9 mouse cellular contexts compared by ENCODE assay signal in genomic region chr2:129232484-129232883, GRCm38 (mm10). TPM values are rescaled to one million over a fixed set of nuclear protein-coding genes. Genes with fewer than 3 reads are reported as not detected.
DNase-seq lines count a peak whose midpoint lies in the region; ATAC-seq and TF ChIP-seq lines count a peak whose summit lies in the region.
"Had no signal": no experiment of that assay in that cellular context is flagged by ENCODE, and none has a peak within 500 bp of the region (broad histone marks: within the 10 kb centered on the region; RNA-seq: fewer than 3 reads in every experiment).

No protein-coding gene starts in this region.

- no peaks in the 10 kb centered on the region for H3K4me1 ChIP-seq in forebrain, embryonic 10.5 days
- H3K4me1 ChIP-seq in forebrain, embryonic 11.5 days (replicated peaks; ENCODE audit: control insufficient read depth, insufficient read depth, low read length) = no peaks in the 10 kb centered on the region
- H3K4me1 ChIP-seq in intestine, embryonic 15.5 days (replicated peaks) = 0 out of 2 replicates have a peak, but pooled peaks cover 3% of the 10 kb centered on the region
- H3K4me1 ChIP-seq in liver, adult 2 months (ENCODE audit: control insufficient read depth, insufficient read depth, low read length) = peaks cover 14% of the 10 kb centered on the region

- TF ChIP-seq CTCF in liver, adult 2 months (IDR thresholded peaks at IDR 0.05; ENCODE audit: low read depth, low read length) = no peak

- no peak overlapping the region for H3K4me2 ChIP-seq in forebrain, embryonic 11.5 days (ENCODE audit: low read depth, low read length, severe bottlenecking)
- no peak overlapping the region for H3K4me2 ChIP-seq in intestine, embryonic 15.5 days (replicated peaks)

- H3K27me3 ChIP-seq in forebrain, embryonic 10.5 days (ENCODE audit: poor library complexity, severe bottlenecking) = no peaks in the 10 kb centered on the region
- H3K27me3 ChIP-seq in forebrain, embryonic 11.5 days (ENCODE audit: control insufficient read depth, insufficient read depth, low read length) = no peaks in the 10 kb centered on the region
- H3K27me3 ChIP-seq in intestine, embryonic 15.5 days (replicated peaks) = no peaks in the 10 kb centered on the region
- no peaks in the 10 kb centered on the region for H3K27me3 ChIP-seq in liver, adult 2 months (ENCODE audit: control insufficient read depth, insufficient read depth, low read length)

- H3K4me3 ChIP-seq in forebrain, embryonic 10.5 days = no peak overlapping the region
- no peak overlapping the region for H3K4me3 ChIP-seq in forebrain, embryonic 11.5 days (ENCODE audit: low read depth, low read length)
- no peak overlapping the region for H3K4me3 ChIP-seq in intestine, embryonic 15.5 days (replicated peaks)
- peak overlapping the region; percentile 38 for H3K4me3 ChIP-seq in liver, adult 2 months (ENCODE audit: insufficient read depth, low read depth, low read length)

- H3K9me3 ChIP-seq in forebrain, embryonic 10.5 days = no peaks in the 10 kb centered on the region
- H3K9me3 ChIP-seq in forebrain, embryonic 11.5 days (ENCODE audit: control insufficient read depth, low read length) = no peaks in the 10 kb centered on the region; the same call in 1 of the 2 replicates
- H3K9me3 ChIP-seq in intestine, embryonic 15.5 days = no peaks in the 10 kb centered on the region

- peak overlapping the region; percentile 63 for H3K27ac ChIP-seq in forebrain, embryonic 10.5 days
- H3K27ac ChIP-seq in forebrain, embryonic 11.5 days (ENCODE audit: low read depth, low read length) = no peak overlapping the region
- no peak overlapping the region for H3K27ac ChIP-seq in intestine, embryonic 15.5 days
- peak overlapping the region; percentile 90 for H3K27ac ChIP-seq in liver, adult 2 months (replicated peaks; ENCODE audit: insufficient read depth, low read depth, low read length)

- no peak; the same call in 1 of the 2 replicates for TF ChIP-seq POLR2A in liver, adult 2 months (IDR thresholded peaks at IDR 0.05; ENCODE audit: extremely low read depth, insufficient read depth, low read length)

- H3K36me3 ChIP-seq in forebrain, embryonic 10.5 days (replicated peaks) = no peaks in the 10 kb centered on the region
- no peaks in the 10 kb centered on the region for H3K36me3 ChIP-seq in forebrain, embryonic 11.5 days (ENCODE audit: control insufficient read depth, insufficient read depth, low read length)
- H3K36me3 ChIP-seq in intestine, embryonic 15.5 days = no peaks in the 10 kb centered on the region
- no peaks in the 10 kb centered on the region for H3K36me3 ChIP-seq in liver, adult 2 months (ENCODE audit: control insufficient read depth, insufficient read depth, low read length)

- ATAC-seq in forebrain, embryonic 11.5 days (replicated peaks; ENCODE audit: low FRiP score) = no peak
- peak; percentile 94 for ATAC-seq in intestine, embryonic 15.5 days
- ATAC-seq: CD4-positive, CD25-positive, alpha-beta regulatory T cell, adult 4 months had no signal

- no peak for DNase-seq in forebrain, embryonic 10.5 days (ENCODE audit: extremely low spot score, low spot score)
- no peak for DNase-seq in forebrain, embryonic 11.5 days (ENCODE audit: low spot score)
- peak; percentile 35 for DNase-seq in adrenal gland, postnatal 14 days
- peak; percentile 97 for DNase-seq in liver, adult 2 months (ENCODE audit: extremely low read depth, low read depth, low spot score)
- no peak for DNase-seq in spleen, adult 12 weeks (ENCODE audit: low spot score)
- no peak for DNase-seq in thymus, postnatal 10 days (ENCODE audit: low spot score in 2 of 2)
- DNase-seq in gastrocnemius, adult 18-20 months (ENCODE audit: low spot score) = no peak

- no peaks in the 10 kb centered on the region for H3K79me2 ChIP-seq in liver, adult 2 months (ENCODE audit: control insufficient read depth, insufficient read depth, low read length)

- no peak overlapping the region for H3K9ac ChIP-seq in forebrain, embryonic 11.5 days (ENCODE audit: low read length)
- H3K9ac ChIP-seq in intestine, embryonic 15.5 days = no peak overlapping the region
- peak overlapping the region; percentile 67 for H3K9ac ChIP-seq in liver, adult 2 months (ENCODE audit: low read depth, low read length)

- 88% methylated on average over 9 of the region's 9 CpGs for WGBS in forebrain, embryonic 10.5 days
- 91% methylated on average over 9 of the region's 9 CpGs for WGBS in forebrain, embryonic 11.5 days
- 68% methylated on average over 9 of the region's 9 CpGs for WGBS in intestine, embryonic 15.5 days
- 28% methylated on average over 9 of the region's 9 CpGs for WGBS in liver, adult 2 months

RNA-seq across cellular contexts. Expression of gene Slc20a1, which starts 33.9 kb away (rescaled TPM):
- 57.2 and 57.9 TPM in 2 replicates for polyA plus RNA-seq in forebrain, embryonic 10.5 days (2016; fragmentation: Nextera tagmentation; extraction: Ambion mirVana)
- polyA plus RNA-seq in forebrain, embryonic 11.5 days (2014; fragmentation: Nextera tagmentation; extraction: Ambion mirVana) = 70.7 and 72.8 TPM in 2 replicates
- total RNA-seq in adrenal gland, postnatal 14 days (2021) = 19.1 and 24.3 TPM in 2 replicates
- 33.6 and 35.4 TPM in 2 replicates for polyA plus RNA-seq in intestine, embryonic 15.5 days (2015; fragmentation: Nextera tagmentation; extraction: Ambion mirVana)
- total RNA-seq in liver, adult 2 months (2014; rRNA removed) = 24.9 and 36.0 TPM in 2 replicates
- 7.8 and 9.4 TPM in 2 replicates for polyA plus RNA-seq in liver, adult 2 months (2012; rRNA removed)
- total RNA-seq in gastrocnemius, adult 18-20 months (2021) = 10 to 100 TPM; 11.3 to 21.8 TPM

Comparison
In these comparisons a context has a peak if more than half of its experiments do, and no peak if none do; other contexts are left out.
1. H3K27ac ChIP-seq: peak in forebrain, embryonic 10.5 days (single experiment) and liver, adult 2 months (single experiment); none in forebrain, embryonic 11.5 days (single experiment) and intestine, embryonic 15.5 days (single experiment).
2. DNase-seq: peak in adrenal gland, postnatal 14 days (single experiment) and liver, adult 2 months (single experiment); none in forebrain, embryonic 10.5 days (single experiment), forebrain, embryonic 11.5 days (single experiment), spleen, adult 12 weeks (single experiment), thymus, postnatal 10 days (0 of 2) and gastrocnemius, adult 18-20 months (single experiment).